Mouse (Mus musculus): ENCODE data around the gene U2af1.
"Not testable (repeated sequence)": the region's sequence is repeated elsewhere in the genome, so short reads cannot be mapped to it uniquely, and the experiment has no call there.

U2af1 gene

DNA sequence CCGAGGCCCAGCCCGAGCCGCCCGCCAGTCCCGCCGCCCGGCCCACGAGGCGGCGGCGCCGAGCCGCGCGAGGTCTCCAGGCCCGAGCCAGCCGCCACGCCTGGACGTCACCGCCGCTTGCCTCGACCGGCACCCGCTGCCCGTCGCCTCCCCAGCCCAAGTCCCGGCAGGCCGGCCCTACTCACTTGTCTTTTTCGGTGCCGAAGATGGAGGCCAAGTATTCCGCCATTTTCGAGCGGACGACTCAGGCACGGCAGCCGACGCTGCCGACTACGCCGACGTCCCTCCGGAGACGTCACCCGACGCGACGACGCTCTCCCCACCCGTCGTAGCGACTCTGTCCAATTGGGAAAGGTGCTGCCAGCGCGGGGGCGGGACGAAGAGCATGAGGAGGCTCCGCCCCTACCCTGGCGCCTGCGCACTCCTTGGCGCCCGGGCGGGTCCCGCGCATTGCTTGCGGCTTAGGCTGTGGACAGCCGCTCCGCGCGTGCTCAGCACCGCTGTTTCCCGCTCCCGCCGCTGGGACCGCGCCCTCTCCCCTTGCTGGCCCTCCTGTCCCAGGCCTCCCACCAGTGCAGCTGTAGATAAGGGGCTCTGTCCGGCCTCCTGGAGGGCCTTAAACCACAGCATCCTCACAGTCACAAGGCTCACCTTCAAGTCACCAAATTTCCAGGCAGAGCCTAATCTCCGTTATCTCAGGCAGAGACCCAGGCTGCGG, at the start of gene U2af1:
TSS of gene U2af1 (minus strand) at position 425 of the 718 bp plus-strand sequence.
- DNase-seq (ENCODE audit: low spot score), result peak; percentile 99

- peak; percentile 89 for DNase-seq (ENCODE audit: low spot score)
These were observed 46.8 kb upstream of the U2af1 start for GRCm38 (mm10) chr17:31705271-31706020.

- DNase-seq (ENCODE audit: low spot score), result peak; percentile 98
These were observed 44.7 kb upstream of the U2af1 start for GRCm38 (mm10) chr17:31703276-31703980.

DNA sequence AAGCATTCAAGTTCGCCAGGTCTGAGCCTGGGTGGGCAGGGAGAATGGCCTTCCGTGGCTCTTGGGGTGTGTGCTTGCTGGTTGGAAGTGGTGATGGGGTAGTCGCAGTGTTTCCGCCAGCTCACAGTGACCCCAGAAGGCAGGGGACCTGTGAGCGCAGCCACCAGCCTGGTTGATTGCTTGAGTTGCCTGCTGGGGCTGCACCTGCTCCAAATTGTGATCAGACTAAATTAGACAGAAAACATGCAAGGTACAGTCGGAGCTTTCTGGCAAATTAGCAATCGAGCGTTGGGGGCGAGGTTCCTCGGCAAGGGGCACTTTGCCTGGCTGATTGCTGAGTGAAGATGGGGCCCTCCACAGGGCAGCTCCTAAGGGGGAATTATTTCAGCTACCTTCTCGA, 39.7 kb upstream of the U2af1 start:
- DNase-seq (ENCODE audit: low spot score), result no peak

DNA sequence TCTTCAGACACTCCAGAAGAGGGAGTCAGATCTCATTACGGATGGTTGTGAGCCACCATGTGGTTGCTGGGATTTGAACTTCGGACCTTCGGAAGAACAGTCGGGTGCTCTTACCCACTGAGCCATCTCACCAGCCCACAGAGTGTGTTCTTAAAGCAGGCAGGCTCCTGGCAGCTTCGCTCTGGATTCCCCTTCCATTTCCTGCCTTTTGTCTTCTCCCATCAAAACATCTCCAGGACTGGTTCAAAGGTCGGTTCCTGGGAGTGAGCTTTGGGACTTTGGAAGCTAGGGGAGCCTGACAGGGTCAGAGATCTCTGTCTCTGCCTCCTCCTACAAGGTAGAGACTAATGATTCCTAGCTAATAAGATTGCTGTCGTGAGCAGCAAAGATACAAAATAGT, 36.7 kb upstream of the U2af1 start:
- DNase-seq (ENCODE audit: low spot score), result not testable (repeated sequence)

- DNase-seq (ENCODE audit: low spot score), result no peak
These were observed 36.3 kb upstream of the U2af1 start for GRCm38 (mm10) chr17:31694949-31695348.

DNA sequence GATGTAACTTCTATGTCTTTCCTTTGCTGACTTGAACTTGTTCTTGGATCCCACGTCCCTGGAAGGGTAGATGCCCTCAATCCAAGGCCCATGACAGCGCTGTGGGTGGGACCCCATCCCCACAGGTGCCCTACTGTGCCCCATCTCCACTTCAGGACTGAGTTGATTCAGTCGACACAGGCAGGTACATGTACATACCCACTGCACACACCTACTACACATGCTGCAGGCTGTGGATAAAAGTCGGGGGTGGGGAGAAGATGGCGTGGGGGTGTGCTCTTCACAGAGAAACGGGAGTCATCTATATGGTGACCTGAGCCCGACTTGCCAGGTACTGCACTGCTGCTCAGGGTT, 35.3 kb upstream of the U2af1 start:
- DNase-seq (ENCODE audit: low spot score), result no peak

GRCm38 (mm10) chr17:31693330-31694022, 34.8 kb upstream of the U2af1 start:
- DNase-seq (ENCODE audit: low spot score), result peak; percentile 82

DNA sequence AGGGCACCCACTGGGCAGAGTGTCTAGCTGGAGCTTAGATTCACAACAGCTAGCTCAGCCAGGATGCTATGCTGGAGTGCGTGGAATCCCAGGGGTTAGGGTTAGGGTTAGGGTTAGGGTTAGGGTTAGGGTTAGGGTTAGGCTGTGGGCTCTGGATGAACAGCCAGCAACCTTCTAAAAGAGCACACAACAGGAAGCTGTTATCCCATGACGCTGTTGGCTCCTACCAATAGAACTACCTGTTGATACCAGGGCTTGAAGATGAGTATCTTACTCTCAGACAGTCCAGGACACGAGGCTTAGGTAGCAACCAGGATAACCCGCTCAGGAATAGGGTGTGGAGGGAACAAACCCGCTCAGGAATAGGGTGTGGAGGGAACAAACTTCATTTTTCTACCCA, 34.2 kb upstream of the U2af1 start:
- DNase-seq (ENCODE audit: low spot score), result no peak

GRCm38 (mm10) chr17:31689606-31690005, 30.9 kb upstream of the U2af1 start:
- no peak for DNase-seq (ENCODE audit: low spot score)

DNA sequence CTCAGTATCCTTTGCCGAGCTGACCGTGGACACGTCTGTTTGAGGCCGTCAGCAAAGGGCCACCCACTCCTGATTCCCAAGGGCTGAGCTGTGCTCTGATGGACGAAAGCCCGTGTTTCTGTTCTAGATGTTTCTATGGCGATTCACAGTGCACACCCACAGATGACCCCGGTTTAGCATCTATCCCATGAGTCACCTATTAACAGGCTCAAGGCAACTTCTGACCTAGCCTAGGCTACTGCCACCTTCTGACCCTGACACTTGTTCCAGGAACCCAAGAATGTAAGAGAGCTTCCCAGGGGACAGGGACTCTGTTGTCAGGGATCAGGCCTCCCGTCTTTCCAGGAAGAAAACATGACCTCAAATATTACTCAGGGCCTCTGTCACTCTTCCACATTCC, 29.4 kb upstream of the U2af1 start:
- DNase-seq (ENCODE audit: low spot score), result peak; percentile 54

DNA sequence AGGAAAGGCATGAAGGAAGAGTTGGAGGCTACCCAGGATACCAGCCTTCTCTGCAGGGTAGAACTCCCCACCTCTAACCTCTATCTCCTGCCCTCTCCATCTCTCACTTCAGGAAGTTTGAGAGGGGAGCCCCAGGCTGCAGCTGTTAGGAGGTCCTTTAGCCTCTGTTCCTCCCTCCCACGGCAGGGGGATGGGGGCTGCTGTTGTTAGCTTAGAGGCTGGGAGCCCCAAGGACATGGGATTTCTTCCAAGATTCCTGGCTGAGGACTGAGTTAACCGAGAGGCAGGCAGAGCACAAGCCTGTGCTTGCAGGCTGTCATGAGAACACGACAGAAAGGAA, 27.5 kb upstream of the U2af1 start:
- DNase-seq (ENCODE audit: low spot score), result peak; percentile 49

DNA sequence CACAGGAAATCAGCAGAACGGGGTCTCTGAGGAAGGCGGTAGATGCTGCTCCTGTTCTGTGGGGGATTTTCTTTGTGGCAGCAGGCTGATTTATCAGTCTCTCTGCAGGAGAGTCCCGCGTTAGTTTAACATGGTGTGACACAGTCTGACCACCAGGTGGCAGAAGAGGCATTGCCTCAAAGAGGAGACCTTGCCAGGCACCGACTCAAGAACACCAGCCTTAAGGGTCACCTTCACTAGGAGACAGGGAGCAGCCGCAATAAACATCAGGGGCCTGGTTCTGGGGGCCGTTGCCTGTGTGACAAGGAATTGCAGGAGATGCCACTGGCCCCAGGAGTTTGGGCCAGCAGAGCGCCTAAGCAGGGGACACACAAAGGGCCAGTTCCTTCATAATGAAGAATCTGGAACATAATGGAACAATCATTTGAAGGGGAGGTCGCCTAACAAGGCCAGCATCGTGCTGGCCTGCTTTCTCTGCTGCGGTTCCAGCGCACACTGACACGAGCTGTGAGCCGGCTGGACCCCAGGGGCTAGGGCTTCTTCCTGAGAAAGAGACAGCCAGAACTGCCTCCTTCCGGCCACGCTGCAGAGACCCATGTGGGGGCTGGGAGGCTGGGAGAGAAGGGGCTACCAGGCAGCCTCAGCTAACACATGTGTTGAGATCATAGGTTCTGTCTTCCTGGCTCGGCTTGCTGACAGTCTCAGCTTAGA, 27.0 kb upstream of the U2af1 start:
- peak; percentile 92 for DNase-seq (ENCODE audit: low spot score)

DNA sequence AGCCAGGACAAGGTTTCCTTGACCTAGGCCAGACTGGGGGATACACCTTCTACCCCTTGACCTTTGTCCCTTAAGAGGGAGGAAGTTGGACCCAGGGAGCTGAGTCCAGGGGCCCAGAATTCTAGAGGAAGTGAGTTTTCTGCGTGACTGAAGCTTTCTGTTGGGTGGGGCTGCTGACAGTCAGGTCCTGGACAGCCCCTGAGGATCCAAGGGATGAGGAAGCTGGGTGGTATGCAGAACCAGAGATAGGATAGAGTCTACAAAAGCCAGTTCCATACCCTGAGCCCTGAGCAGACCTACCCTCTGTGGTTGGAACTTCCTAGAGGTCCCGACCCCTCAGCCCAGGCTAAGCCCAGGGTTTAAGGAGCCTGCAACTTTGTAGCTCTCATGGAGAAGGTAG, 21.8 kb upstream of the U2af1 start:
- DNase-seq (ENCODE audit: low spot score), result no peak

DNA sequence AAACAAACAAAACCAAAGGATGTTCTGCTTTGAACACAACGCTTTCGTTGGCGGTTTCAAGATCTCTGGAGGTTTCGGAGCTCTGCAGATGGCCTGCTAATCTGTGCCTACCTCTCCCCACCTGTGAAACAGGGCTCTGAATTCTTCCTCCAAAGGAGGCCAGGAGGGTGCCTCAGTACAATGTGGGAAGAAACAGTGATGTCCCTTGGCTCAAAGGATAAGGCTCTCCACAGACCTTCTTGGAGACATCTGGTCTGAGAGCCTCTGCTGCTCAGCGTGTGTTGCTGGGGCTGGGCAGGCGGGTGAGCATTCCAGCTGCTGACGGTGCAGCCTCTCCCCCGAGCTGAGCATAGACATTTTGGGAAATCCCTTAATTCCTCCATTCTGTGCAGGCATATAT, 18.8 kb upstream of the U2af1 start, which contains the start of gene Cryaa:
TSS of gene Cryaa (plus strand) at position 301 of the 400 bp plus-strand sequence.
- no peak for DNase-seq (ENCODE audit: low spot score)

- DNase-seq (ENCODE audit: low spot score), result no peak
These were observed 15.7 kb upstream of the U2af1 start for GRCm38 (mm10) chr17:31674426-31674825.

DNA sequence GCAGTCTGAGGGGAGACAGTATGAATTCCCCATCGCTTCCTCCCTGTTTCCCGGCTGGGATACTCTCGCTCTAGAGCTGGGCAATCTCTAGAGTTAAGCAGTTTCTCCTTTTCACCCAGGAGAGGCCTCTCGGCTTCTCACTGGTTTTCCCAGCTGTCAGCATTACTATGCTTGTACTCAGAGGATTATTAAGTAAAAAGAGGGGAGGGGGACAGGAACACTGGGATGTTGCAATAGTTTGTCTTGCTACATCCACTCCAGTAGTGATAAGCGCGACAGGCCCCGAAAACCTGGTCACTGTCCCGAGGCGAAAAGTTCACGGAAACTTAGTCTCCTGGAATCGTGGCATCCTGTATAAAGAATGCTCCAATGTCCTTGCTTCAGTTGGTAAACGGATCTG, 13.6 kb upstream of the U2af1 start:
- no peak for DNase-seq (ENCODE audit: low spot score)

DNA sequence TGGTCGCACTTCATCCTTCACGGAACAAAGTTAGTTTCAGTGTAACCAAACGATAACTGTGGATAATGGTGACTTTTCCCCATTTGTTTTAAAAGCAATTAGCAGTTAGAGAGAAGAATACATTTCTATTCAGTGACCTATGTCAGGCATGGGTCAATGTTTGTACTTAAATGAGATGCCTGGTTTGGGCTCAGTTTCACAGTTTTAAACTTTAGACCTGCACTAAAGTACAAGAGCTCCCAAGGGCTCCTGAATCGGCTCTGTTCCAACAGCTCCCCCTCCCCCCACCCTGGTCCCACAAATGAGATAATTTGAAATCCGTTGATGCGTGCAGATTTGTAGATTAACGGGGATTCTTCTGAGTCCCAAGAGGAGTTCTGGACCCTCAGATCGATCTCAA, 13.0 kb upstream of the U2af1 start:
- DNase-seq (ENCODE audit: low spot score), result no peak

DNA sequence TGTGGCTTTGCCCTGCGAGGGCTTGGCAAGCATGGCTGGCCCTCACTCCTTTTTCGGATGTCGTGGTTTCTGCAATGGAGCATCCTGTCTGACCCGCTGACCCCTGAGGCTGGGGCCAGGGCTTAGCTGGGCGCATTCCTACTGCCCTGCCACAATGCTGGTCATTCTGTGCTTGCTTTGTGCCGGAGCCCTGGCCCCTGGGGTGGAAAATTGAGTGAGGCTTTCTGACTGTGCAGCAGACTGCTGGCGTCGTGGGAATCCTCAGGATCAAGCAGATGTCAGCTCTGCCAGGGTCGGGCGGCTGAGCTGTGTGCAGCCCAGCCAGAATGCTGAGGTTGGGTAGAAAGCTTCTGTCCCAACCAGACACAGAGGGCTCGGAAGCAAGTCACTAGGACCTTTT, 11.5 kb upstream of the U2af1 start:
- no peak for DNase-seq (ENCODE audit: low spot score)

- DNase-seq (ENCODE audit: low spot score), result no peak
These were observed 9.6 kb upstream of the U2af1 start for GRCm38 (mm10) chr17:31668306-31668705.

DNA sequence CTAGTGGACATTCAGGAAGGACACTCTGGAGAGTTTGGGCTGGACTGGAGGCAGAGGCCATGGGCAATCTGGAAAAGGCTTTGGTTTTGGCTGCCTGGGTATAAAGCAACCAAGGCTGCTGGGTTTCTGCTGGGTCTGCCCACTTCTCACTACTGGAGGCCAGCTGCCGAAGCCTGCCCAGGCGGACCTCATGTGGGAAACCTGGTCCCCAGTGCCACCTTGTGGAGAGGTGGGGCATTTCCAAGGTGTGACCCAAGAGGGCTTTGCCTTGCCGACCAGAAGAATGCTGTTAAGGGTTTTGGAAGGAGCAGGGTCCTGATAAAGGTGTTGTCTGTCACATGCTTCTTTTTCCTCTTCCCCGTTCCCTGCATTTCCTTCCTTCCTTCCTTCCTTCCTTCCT, 6.1 kb upstream of the U2af1 start:
- DNase-seq (ENCODE audit: low spot score), result peak; percentile 83

GRCm38 (mm10) chr17:31662855-31663254, 4.2 kb upstream of the U2af1 start:
- peak; percentile 30 for DNase-seq (ENCODE audit: low spot score)
